Mouse (Mus musculus) cortical plate, adult 2 months (tissue): Measurements from ENCODE around the gene Usp47.

ENCODE experiments used
- CTCF ChIP-seq: fragments of 200-500 bp; IDR thresholded peaks from 2 replicates; pipeline ENCODE4 v1.5.1; 2011; ENCODE audit warnings: mild to moderate bottlenecking, control low read depth, low read length; ENCODE audit not compliant: insufficient read depth; ENCODE audit errors: extremely low read depth
- POLR2A ChIP-seq: fragments of 200-500 bp; IDR thresholded peaks from 2 replicates; pipeline ENCODE4 v1.6.1; 2011; ENCODE audit warnings: mild to moderate bottlenecking, low read length, control low read depth; ENCODE audit not compliant: insufficient read depth; ENCODE audit errors: extremely low read depth

- TF ChIP-seq CTCF (no peak), POLR2A (no peak)
Observed at GRCm38 (mm10) chr7:112130660-112131059, 107.4 kb downstream of the Usp47 start.
